Mouse (Mus musculus) myocyte (in vitro differentiated cells): ENCODE measurements around the gene Pkp2. TPM values are rescaled to one million over a fixed set of nuclear protein-coding genes. Genes with fewer than 3 reads are reported as not detected.

Experiments
- H3K27me3 ChIP-seq: one replicate; pipeline ENCODE4 v1.6.1; 2011; ENCODE audit not compliant: control insufficient read depth, insufficient read depth, insufficient read length
- H3K36me3 ChIP-seq: one replicate; pipeline ENCODE4 v1.6.1; 2011; ENCODE audit not compliant: control insufficient read depth, insufficient read depth
- H3K4me2 ChIP-seq: one replicate; pipeline ENCODE4 v1.6.1; 2011; ENCODE audit warnings: low read depth, control low read depth
- H3K4me3 ChIP-seq: one replicate; pipeline ENCODE4 v1.5.1; 2011; ENCODE audit warnings: mild to moderate bottlenecking, control low read depth, moderate library complexity
- H3K79me2 ChIP-seq: one replicate; pipeline ENCODE4 v1.6.1; 2011; ENCODE audit not compliant: control insufficient read depth, insufficient read depth
- H3ac ChIP-seq: one replicate; pipeline ENCODE4 v1.6.1; 2011; ENCODE audit not compliant: control insufficient read depth, insufficient read length
- CEBPB ChIP-seq: IDR thresholded peaks from 2 replicates; pipeline ENCODE4 v1.6.1; 2011; ENCODE audit warnings: mild to moderate bottlenecking, moderate library complexity; ENCODE audit not compliant: poor library complexity, insufficient read depth, severe bottlenecking
- E2F4 ChIP-seq: IDR thresholded peaks from one replicate; pipeline ENCODE4 v1.6.1; 2011; ENCODE audit warnings: mild to moderate bottlenecking, control low read depth, moderate library complexity; ENCODE audit not compliant: insufficient read depth
- MAX ChIP-seq: IDR thresholded peaks from one replicate; pipeline ENCODE4 v1.6.1; 2011; ENCODE audit warnings: low read depth, mild to moderate bottlenecking, control low read depth
- MYOD1 ChIP-seq, 3 experiments: IDR thresholded peaks; one replicate each; pipeline ENCODE4 v1.6.1; 2011; ENCODE audit warnings: control low read depth in 2 of 3, low read depth in 2 of 3, mild to moderate bottlenecking in 2 of 3, moderate library complexity in 1 of 3; ENCODE audit not compliant: insufficient read length in 2 of 3, control insufficient read depth in 1 of 3
- MYOG ChIP-seq, 3 experiments: IDR thresholded peaks; one replicate each; pipeline ENCODE4 v1.6.1; 2011; ENCODE audit warnings: control low read depth in 2 of 3, low read depth in 2 of 3, mild to moderate bottlenecking in 2 of 3; ENCODE audit not compliant: insufficient read length in 2 of 3, control insufficient read depth in 1 of 3, insufficient read depth in 1 of 3
- POLR2A ChIP-seq: IDR thresholded peaks from one replicate; pipeline ENCODE4 v1.6.1; 2011; ENCODE audit warnings: low read depth, mild to moderate bottlenecking, control low read depth, moderate library complexity; ENCODE audit not compliant: insufficient read length
- POLR2AphosphoS2 ChIP-seq: IDR thresholded peaks from one replicate; pipeline ENCODE4 v1.6.1; 2011; ENCODE audit warnings: low read depth, control low read depth; ENCODE audit not compliant: insufficient read length
- REST ChIP-seq: IDR thresholded peaks from one replicate; pipeline ENCODE4 v1.6.1; 2011; ENCODE audit warnings: mild to moderate bottlenecking, control low read depth, moderate library complexity; ENCODE audit not compliant: insufficient read depth, insufficient read length
- SRF ChIP-seq: IDR thresholded peaks from one replicate; pipeline ENCODE4 v1.6.1; 2011; ENCODE audit warnings: low read depth; ENCODE audit not compliant: control insufficient read depth, insufficient read length
- TCF12 ChIP-seq: IDR thresholded peaks from one replicate; pipeline ENCODE4 v1.6.1; 2011; ENCODE audit warnings: mild to moderate bottlenecking, control low read depth; ENCODE audit not compliant: poor library complexity, insufficient read depth, severe bottlenecking
- TCF3 ChIP-seq: IDR thresholded peaks from one replicate; pipeline ENCODE4 v1.6.1; 2011; ENCODE audit warnings: low read depth, control low read depth; ENCODE audit not compliant: insufficient read length
- USF1 ChIP-seq: IDR thresholded peaks from one replicate; pipeline ENCODE4 v1.6.1; 2011; ENCODE audit warnings: low read depth, mild to moderate bottlenecking, control low read depth, moderate library complexity
- polyA plus RNA-seq: library from polyadenylated mRNA; unstranded; fragments of >200 nt; fragmentation: generic; extraction: Trizol; gene quantifications from one replicate; pipeline ENCODE4 v1.2.1, GENCODE M21; 2012; ENCODE audit warnings: missing spikeins

Pkp2 gene
- polyA plus RNA-seq, 1 experiment, result 9.1 TPM

GRCm38 (mm10) chr16:16244711-16245110, 31.6 kb downstream of the Pkp2 start:
- no peak overlapping the region for H3K4me2 ChIP-seq
- H3K36me3 ChIP-seq, result peaks cover 15% of the 10 kb centered on the region
- no peaks in the 10 kb centered on the region for H3K79me2 ChIP-seq
- H3K27me3 ChIP-seq, result no peaks in the 10 kb centered on the region
- TF ChIP-seq TCF12 (no peak), POLR2AphosphoS2 (no peak), MYOG (IDR thresholded peaks at IDR 0.05; ENCODE audit: control insufficient read depth in 1 of 3, insufficient read depth in 1 of 3, insufficient read length in 2 of 3, low read depth in 2 of 3) (no peak), MAX (no peak), SRF (no peak), TCF3 (no peak), USF1 (no peak), E2F4 (no peak), POLR2A (no peak), CEBPB (no peak), REST (no peak), MYOD1 (IDR thresholded peaks at IDR 0.05; ENCODE audit: control insufficient read depth in 1 of 3, insufficient read length in 2 of 3, low read depth in 2 of 3) (no peak)
- H3K4me3 ChIP-seq, result no peak overlapping the region
- no peak overlapping the region for H3ac ChIP-seq

GRCm38 (mm10) chr16:16250470-16250869, 37.4 kb downstream of the Pkp2 start:
- Histone ChIP-seq H3K27me3 (no peaks in the 10 kb centered on the region), H3K4me3 (no peak overlapping the region), H3K79me2 (no peaks in the 10 kb centered on the region), H3ac (no peak overlapping the region), H3K4me2 (no peak overlapping the region), H3K36me3 (peaks cover 6% of the 10 kb centered on the region)
- no peak for TF ChIP-seq CEBPB

- TF ChIP-seq MYOD1 (IDR thresholded peaks at IDR 0.05; ENCODE audit: control insufficient read depth in 1 of 3, insufficient read length in 2 of 3, low read depth in 2 of 3) (no peak), CEBPB (no peak), TCF3 (no peak), POLR2AphosphoS2 (no peak), MAX (no peak), TCF12 (no peak), SRF (no peak), POLR2A (peak; percentile 39), USF1 (no peak), MYOG (IDR thresholded peaks at IDR 0.05; ENCODE audit: control insufficient read depth in 1 of 3, insufficient read depth in 1 of 3, insufficient read length in 2 of 3, low read depth in 2 of 3) (peak in 1 of 3 experiments; percentile 16), E2F4 (no peak), REST (no peak)
- Histone ChIP-seq H3K4me3 (no peak overlapping the region), H3K4me2 (no peak overlapping the region), H3K27me3 (no peaks in the 10 kb centered on the region), H3K79me2 (no peaks in the 10 kb centered on the region), H3ac (no peak overlapping the region), H3K36me3 (no peaks in the 10 kb centered on the region)
These were observed 40.4 kb downstream of the Pkp2 start for GRCm38 (mm10) chr16:16253326-16254074.

- no peak for TF ChIP-seq REST
- TF ChIP-seq TCF12, result no peak
- peak; percentile 84; the same call in 1 of the 2 replicates for TF ChIP-seq CEBPB
- Histone ChIP-seq H3K27me3 (no peaks in the 10 kb centered on the region), H3K36me3 (no peaks in the 10 kb centered on the region), H3ac (no peak overlapping the region), H3K79me2 (no peaks in the 10 kb centered on the region), H3K4me3 (no peak overlapping the region), H3K4me2 (no peak overlapping the region)
These were observed 42.1 kb downstream of the Pkp2 start for GRCm38 (mm10) chr16:16255217-16255616.

- TF ChIP-seq E2F4 (no peak), TCF3 (no peak), SRF (no peak), POLR2A (no peak), USF1 (no peak), CEBPB (no peak), TCF12 (no peak), POLR2AphosphoS2 (no peak), REST (no peak), MAX (no peak), MYOG (IDR thresholded peaks at IDR 0.05; ENCODE audit: control insufficient read depth in 1 of 3, insufficient read depth in 1 of 3, insufficient read length in 2 of 3, low read depth in 2 of 3) (no peak)
- no peak overlapping the region for H3ac ChIP-seq
- H3K36me3 ChIP-seq, result peaks cover under 1% of the 10 kb centered on the region
- H3K4me2 ChIP-seq, result no peak overlapping the region
- H3K79me2 ChIP-seq, result no peaks in the 10 kb centered on the region
- H3K27me3 ChIP-seq, result no peaks in the 10 kb centered on the region
- no peak overlapping the region for H3K4me3 ChIP-seq
These were observed 42.8 kb downstream of the Pkp2 start for GRCm38 (mm10) chr16:16255874-16256273.
